Mouse (Mus musculus) left cerebral cortex, postnatal 36 days (tissue): ENCODE data around the gene Vmn2r-ps130. TPM values are rescaled to one million over a fixed set of nuclear protein-coding genes. Genes with fewer than 3 reads are reported as not detected.
"Not testable (repeated sequence)": the region's sequence is repeated elsewhere in the genome, so short reads cannot be mapped to it uniquely, and the experiment has no call there.

Experiments
- DNase-seq, 2 experiments: peaks; one replicate each; pipeline ENCODE4 v3.0.0; 2021 to 2022; ENCODE audit warnings: low spot score in 2 of 2, mixed read lengths in 1 of 2
- intact Hi-C: fragments of 180-260 bp; cut with DNase I; formaldehyde crosslinking; loops from one replicate; pipeline ENCODE4 v1.15.1; 2025
- total RNA-seq, 2 experiments: library from RNA; stranded (reverse); gene quantifications; 2 replicates each; pipeline ENCODE4 v1.2.3; 2021

The Vmn2r-ps130 gene
- total RNA-seq, result not detected

DNA sequence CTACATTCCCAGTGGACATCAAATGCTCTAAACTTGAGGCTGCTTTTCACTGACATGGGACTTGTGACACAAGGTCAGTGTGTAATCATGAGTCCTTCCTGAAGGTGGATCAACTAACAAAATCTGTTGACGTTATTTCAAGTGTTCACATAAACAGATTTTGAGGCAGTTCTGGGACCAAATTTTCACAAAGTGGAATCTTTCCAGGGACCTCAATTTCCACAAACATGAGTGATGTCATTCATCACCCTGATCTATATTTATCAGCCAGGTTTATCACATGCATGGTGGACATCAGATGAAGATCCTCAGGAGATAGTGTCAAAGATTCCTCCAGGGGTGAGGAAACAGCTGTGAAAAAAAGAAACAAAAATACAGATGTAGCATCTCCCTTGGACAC lies at the start of gene Vmn2r-ps130:
Vmn2r-ps130 (plus strand) TSS at position 301 of the 400 bp plus-strand sequence.
- intact Hi-C loops, DNase-seq: not testable (repeated sequence)

Other genes starting within 250 kb of the Vmn2r-ps130 start
- 10 to 100 TPM; 14.4 to 16.1 TPM for gene Zfp945, start 194.0 kb upstream of the Vmn2r-ps130 start, total RNA-seq
- gene Vmn2r113, start 118.2 kb upstream of the Vmn2r-ps130 start, total RNA-seq, result not detected
- gene Zfp40, start 132.1 kb downstream of the Vmn2r-ps130 start, total RNA-seq, result 10 to 100 TPM; 17.7 to 20.5 TPM